Mouse (Mus musculus) lung, postnatal 25 days (tissue): Measurements from ENCODE around the gene Txk.
A peak's percentile ranks its signal among the peaks of the same experiment; 100 is the strongest.

Experiments used
- DNase-seq: peaks from one replicate; pipeline ENCODE4 v3.0.0; 2022; ENCODE audit warnings: low spot score

Txk gene

GRCm38 (mm10) chr5:72750226-72750625 lies 2.4 kb downstream of the Txk start:
- no peak for DNase-seq

GRCm38 (mm10) chr5:72748659-72749265 lies 3.8 kb downstream of the Txk start:
- DNase-seq, result no peak

GRCm38 (mm10) chr5:72747384-72747783 lies 5.2 kb downstream of the Txk start:
- no peak for DNase-seq

GRCm38 (mm10) chr5:72746461-72746860 lies 6.1 kb downstream of the Txk start:
- no peak for DNase-seq

- no peak for DNase-seq
These were observed 9.5 kb downstream of the Txk start for GRCm38 (mm10) chr5:72743103-72743502.

- no peak for DNase-seq
These were observed 15.7 kb downstream of the Txk start for GRCm38 (mm10) chr5:72736868-72737267.

GRCm38 (mm10) chr5:72736437-72736836 lies 16.1 kb downstream of the Txk start:
- no peak for DNase-seq

GRCm38 (mm10) chr5:72735763-72736162 lies 16.8 kb downstream of the Txk start:
- peak; percentile 29 for DNase-seq

DNA sequence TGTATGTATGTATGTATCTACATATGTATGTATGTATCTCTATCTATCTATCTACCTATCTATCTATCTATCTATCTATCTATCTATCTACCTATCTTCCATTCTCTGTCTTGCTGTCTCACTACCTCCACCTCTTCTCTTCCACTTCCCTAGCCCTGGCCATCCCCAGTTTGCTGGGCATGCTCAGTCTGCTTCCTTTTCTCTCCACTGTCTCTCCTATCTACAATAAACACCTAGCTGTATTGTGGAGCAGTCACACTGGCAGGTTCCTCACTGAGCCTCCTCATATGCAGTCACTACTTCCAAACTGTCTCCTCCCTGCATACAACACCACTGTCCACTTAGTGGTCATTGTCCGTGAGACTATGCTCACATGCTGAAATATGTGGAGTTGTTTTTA lies 19.7 kb downstream of the Txk start:
- no peak for DNase-seq

DNA sequence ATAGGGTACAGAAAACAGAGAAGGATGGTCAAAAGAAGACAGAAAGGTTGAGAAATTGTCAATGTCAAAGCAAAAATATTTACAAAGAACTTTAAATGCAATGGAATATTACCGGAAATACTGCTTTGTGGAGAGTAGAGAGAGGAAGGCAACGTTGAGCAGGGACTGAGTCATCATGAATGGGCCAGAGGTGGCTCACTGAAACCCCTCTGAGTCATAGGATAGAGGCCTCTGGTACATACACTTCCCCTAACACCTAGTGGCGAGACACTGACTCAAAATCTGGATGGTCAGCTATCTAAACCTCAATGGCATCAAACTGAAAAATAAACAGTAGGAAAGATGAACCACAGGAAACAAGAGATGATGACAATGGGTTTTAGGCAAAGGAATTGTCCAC lies 27.2 kb downstream of the Txk start:
- DNase-seq, result no peak

GRCm38 (mm10) chr5:72723429-72723828 lies 29.1 kb downstream of the Txk start:
- no peak for DNase-seq

DNA sequence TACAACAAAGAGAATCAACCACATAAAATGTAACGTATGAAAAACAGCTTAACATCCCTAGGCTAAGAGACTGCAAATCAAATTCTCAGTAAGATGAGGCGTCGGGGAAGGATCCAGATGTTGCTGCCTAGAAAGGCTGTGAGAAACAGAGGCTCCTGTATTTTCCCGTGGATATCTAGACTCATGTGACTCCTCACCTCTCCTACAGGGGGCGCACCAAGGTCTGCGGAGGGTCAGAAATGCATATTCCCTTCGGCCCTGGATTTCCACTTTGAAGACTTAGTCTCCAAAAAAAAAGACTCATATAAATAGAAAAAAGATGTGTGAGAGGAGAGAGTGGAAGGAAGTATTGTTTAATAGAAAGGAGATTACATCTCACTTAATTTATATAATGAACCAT lies 32.0 kb downstream of the Txk start:
- no peak for DNase-seq

- DNase-seq, result peak; percentile 69
These were observed 41.9 kb downstream of the Txk start for GRCm38 (mm10) chr5:72710572-72711278.

DNA sequence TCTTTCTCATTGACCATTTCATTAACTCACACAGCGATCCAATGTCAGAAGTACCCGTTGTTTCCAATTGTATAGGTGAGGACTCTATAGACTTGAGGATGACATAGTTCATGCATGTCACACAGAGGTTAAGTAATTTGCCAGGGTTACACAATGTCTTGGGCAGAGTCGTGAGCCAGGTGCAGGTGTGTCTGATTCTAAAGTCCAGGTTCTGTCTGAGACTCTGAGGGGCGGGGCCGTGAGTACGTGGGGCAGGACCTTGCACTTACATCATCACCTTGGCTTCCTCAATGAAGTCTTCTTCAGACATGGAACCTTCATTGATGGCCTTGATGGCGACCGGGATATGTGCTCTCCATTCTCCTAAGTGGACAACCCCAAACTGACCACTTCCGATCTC lies 42.6 kb downstream of the Txk start:
- DNase-seq, result no peak

DNA sequence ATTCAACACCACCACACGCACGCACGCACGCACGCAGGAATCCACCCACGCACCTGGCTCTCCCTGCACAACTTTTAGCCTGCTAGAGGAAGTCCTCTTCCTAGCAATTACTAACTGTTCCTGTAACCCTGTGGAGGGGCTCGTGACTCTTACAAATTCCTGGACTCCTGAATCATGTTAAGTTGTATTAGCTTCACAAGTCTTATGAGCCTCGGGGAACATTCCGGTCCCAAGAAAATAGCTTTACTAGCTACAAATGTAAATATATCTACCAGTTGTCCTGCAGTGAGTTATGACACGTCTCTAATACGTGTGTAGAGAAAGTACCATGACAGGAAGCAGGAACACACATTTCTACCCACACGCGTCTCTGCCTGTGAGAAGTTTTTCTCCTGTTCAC lies 43.1 kb downstream of the Txk start:
- DNase-seq, result no peak

- no peak for DNase-seq
These were observed 45.9 kb downstream of the Txk start for GRCm38 (mm10) chr5:72706722-72707121.

- DNase-seq, result no peak
These were observed 46.5 kb downstream of the Txk start for GRCm38 (mm10) chr5:72706095-72706494.

DNA sequence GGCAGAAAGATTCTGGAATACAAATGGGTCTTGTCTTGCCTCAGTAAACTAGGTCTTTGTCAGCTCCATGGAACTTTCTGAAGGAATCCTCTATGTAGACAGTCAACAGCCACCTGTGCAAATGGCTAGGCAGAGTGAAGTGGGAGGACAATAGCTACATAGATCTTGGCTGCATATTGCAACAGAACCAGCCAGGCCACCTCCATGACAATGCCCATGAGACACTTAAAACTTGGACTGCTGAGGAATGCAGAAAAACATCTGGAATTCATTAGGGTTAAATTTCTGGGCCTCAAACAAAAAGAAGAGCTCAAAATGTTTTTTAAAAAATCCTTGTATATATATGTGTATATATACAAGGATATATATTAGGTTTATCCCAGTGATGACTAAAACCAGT lies 50.4 kb downstream of the Txk start:
- no peak for DNase-seq

DNA sequence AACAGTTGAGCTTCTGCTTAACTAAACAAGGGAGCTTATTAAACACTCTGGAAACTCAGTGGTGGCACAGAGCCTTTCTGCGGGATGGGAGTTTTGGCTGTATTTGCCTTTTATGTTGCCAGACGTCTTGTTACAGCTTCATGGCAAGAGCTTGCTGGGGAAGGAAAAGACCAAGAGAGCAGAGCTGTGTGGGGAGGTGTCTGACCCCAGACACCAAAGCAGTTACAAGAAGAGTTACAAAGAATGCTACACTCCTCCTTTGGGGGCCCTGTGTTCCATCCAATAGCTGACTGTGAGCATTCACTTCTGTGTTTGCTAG lies 53.1 kb downstream of the Txk start:
- DNase-seq, result no peak

- no peak for DNase-seq
These were observed 53.6 kb downstream of the Txk start for GRCm38 (mm10) chr5:72698818-72699499.

DNA sequence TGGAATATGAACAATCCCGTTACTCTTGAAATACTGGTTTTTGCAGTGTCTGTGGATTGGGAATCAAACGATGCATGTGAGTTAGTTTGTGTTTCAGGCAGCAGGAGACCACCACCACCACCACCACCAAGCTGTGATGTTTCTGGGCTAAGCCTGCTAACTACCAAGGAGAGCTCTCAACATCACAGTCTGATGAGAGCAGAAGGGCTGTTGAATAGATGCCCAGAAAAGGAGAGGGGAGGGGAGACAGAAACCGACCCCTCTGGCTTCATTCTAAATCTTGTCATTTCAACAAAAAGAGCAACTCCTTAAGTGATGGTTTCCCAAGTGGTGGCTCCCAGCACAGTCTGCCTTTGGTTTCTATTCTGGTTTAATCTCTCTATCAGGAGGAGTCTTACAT lies 54.2 kb downstream of the Txk start:
- DNase-seq, result no peak

DNA sequence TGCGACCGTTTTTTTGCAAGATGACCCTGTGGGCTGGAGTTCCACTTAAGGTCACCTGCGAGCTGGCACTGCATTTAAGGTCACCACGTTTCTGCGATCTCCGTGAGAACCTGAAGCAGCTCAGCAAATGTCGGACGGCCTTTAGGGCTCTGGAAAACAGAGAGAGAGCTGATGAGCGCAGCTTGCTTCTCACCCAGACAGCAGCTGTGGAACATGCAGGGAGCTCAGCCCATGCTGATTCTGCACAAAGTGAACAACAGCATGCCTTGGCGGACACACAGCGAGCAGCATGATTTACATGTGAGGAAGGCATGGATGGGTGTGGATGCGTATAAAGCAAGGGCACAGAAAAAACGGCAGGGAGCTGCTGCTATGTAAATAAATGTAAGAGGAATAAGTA lies 56.1 kb downstream of the Txk start:
- DNase-seq, result no peak

GRCm38 (mm10) chr5:72694684-72695083 lies 57.9 kb downstream of the Txk start:
- no peak for DNase-seq

- no peak for DNase-seq
These were observed 62.1 kb downstream of the Txk start for GRCm38 (mm10) chr5:72690516-72690915.
